Mouse (Mus musculus) retina, embryonic 14.5 days (tissue): ENCODE results near the gene Creb3l4.

ENCODE experiments used
- DNase-seq: peaks from one replicate; pipeline ENCODE4 v3.0.0-alpha.2; 2015; ENCODE audit warnings: low spot score

Gene Creb3l4

DNA sequence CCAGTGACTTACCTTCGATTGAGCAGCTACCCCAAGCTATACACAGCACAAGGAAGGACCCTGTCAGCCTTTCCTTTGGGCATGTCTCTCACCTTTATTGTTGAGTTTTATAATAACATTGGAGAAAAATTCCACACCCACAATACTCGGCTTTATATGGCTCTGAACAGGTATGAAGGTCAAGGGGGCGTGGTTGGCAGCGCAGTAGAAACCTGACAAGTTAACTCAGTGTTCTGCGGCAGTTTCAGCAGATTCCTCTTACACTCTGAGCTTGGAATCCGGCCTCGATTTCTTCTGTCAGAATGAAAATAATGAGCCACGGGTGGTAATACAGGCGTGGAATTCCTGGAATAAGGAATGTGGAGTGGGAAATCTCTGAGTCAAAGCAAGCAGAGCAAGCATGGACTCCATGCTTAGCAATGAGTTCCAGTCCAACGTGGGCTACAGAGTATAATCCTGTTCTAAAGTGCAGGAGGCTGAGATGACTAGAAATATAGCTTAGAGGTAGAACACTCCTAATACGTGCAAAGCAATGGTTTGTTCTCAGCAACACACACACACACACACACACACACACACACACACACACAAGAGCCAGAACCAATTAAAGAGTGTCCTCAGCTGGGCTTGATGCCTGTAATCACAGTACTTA lies 52.3 kb downstream of the Creb3l4 start:
- DNase-seq = no peak
